Mouse (Mus musculus) E14TG2a.4 (cell line): Measurements from ENCODE around the gene Pdcd7.
A peak's percentile ranks its signal among the peaks of the same experiment; 100 is the strongest.

Experiments used
- CTCF ChIP-seq: conservative IDR thresholded peaks from 2 replicates; pipeline ENCODE4 v1.5.1; 2014; ENCODE audit warnings: low read length
- NANOG ChIP-seq: IDR thresholded peaks from 2 replicates; pipeline ENCODE4 v1.6.1; 2014; ENCODE audit warnings: borderline replicate concordance, low read length, mixed read lengths
- POU5F1 ChIP-seq: IDR thresholded peaks from 2 replicates; pipeline ENCODE4 v1.6.1; 2014; ENCODE audit warnings: low read length, borderline replicate concordance

- peak; percentile 66 for TF ChIP-seq CTCF
- no peak for TF ChIP-seq NANOG
- no peak for TF ChIP-seq POU5F1
These were observed 26.5 kb downstream of the Pdcd7 start for GRCm38 (mm10) chr9:65372449-65372848.
